Mouse (Mus musculus): ENCODE results near the gene Bcl9. TPM values are rescaled to one million over a fixed set of nuclear protein-coding genes. Genes with fewer than 3 reads are reported as not detected.

Gene Bcl9
- polyA plus RNA-seq (2014; fragmentation: Nextera tagmentation; extraction: Ambion mirVana), result 82.5 and 100 TPM in 2 replicates

DNA sequence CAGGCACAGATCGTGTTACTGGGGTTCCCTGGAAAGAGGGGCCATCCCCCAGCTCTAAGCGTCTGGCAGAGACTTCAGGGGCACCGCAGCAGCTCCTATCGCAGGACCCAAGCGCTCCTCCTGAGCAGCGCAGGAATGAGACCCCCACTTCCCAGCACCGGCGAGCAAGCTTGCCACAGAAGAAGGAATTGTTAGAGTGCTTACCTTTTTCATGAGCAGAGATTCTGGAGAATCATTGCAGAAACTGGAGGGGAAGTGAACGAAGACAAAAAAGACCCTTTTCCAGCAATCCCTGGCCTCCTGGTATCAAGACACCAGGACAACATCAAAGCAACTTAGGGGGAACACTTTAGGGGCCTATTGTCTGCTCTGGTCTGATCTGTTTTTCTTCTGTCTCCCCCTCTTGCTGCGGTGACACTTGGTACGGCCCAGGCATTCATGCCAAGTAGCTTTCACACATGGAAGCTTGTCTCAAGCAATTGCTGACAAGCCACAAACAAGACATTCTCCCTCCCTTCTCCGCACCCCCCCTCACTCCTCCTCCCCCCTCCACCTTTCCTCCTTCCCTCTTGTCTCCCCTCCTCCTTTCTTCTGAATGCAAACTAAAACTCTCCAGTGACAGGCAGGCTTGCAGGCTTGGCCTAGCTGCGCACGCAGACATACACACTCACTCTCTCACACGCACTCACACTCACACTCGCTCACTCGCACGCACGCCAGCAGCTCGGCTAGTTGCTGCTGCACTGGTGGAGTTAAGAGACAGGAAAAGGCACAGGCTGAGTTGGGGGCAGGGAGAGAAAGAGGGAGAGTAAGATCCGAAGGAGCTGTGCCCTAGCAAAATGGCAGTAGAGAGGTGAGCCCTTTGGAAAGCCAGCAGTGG, at the start of gene Bcl9:
Gene Bcl9, minus strand, starts transcription at position 365 of the 880 bp plus-strand sequence.
- Histone ChIP-seq H3K9ac (replicated peaks; ENCODE audit: low read length) (peak within 1 kb of the TSS; percentile 64), H3K4me3 (replicated peaks; ENCODE audit: low read depth, low read length) (peak within 1 kb of the TSS; percentile 69), H3K27ac (replicated peaks; ENCODE audit: low read depth, low read length) (peak within 1 kb of the TSS; percentile 92), H3K9me3 (ENCODE audit: control insufficient read depth, low read length) (no peaks in the 10 kb centered on the region), H3K36me3 (ENCODE audit: control insufficient read depth, insufficient read depth, low read length) (no peaks in the 10 kb centered on the region), H3K4me2 (ENCODE audit: low read length) (peak within 1 kb of the TSS; percentile 70), H3K4me1 (ENCODE audit: control insufficient read depth, insufficient read depth, low read length) (peaks cover 31% of the 10 kb centered on the region), H3K27me3 (ENCODE audit: control insufficient read depth, insufficient read depth, low read length) (no peaks in the 10 kb centered on the region)
- ATAC-seq (ENCODE audit: low FRiP score, low TSS enrichment) (peak; percentile 87), DNase-seq (peak; percentile 93)
- WGBS, result under 1% methylated on average over 21 of the region's 21 CpGs

DNA sequence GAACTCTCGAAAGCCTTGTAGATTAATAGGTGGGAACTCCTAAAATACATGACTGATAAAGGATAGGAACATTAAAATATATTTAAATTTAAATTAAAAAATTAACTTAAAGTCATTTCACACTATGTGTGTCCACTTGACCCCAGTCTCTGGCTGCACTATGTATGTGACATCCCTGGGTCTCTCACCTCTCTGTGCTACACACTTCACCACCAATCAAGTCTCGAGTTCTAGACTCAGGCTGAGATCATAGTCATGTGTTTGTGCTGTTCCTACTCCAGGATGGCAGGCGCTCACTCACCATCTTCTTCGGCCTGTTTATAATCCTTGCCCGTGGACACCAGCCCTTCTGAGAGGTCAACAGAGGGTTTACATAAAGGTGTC, 41.5 kb upstream of the Bcl9 start:
- no peak overlapping the region for H3K4me2 ChIP-seq (ENCODE audit: low read length)
- no peaks in the 10 kb centered on the region for H3K36me3 ChIP-seq (ENCODE audit: control insufficient read depth, insufficient read depth, low read length)
- WGBS, result 79% methylated on average over 5 of the region's 5 CpGs
- no peak overlapping the region for H3K27ac ChIP-seq (replicated peaks; ENCODE audit: low read depth, low read length)
- no peaks in the 10 kb centered on the region for H3K27me3 ChIP-seq (ENCODE audit: control insufficient read depth, insufficient read depth, low read length)
- H3K4me3 ChIP-seq (replicated peaks; ENCODE audit: low read depth, low read length), result no peak overlapping the region
- no peaks in the 10 kb centered on the region for H3K4me1 ChIP-seq (ENCODE audit: control insufficient read depth, insufficient read depth, low read length)
- no peaks in the 10 kb centered on the region for H3K9me3 ChIP-seq (ENCODE audit: control insufficient read depth, low read length)
- no peak for ATAC-seq (ENCODE audit: low FRiP score, low TSS enrichment)
- no peak overlapping the region for H3K9ac ChIP-seq (replicated peaks; ENCODE audit: low read length)
- no peak for DNase-seq

DNA sequence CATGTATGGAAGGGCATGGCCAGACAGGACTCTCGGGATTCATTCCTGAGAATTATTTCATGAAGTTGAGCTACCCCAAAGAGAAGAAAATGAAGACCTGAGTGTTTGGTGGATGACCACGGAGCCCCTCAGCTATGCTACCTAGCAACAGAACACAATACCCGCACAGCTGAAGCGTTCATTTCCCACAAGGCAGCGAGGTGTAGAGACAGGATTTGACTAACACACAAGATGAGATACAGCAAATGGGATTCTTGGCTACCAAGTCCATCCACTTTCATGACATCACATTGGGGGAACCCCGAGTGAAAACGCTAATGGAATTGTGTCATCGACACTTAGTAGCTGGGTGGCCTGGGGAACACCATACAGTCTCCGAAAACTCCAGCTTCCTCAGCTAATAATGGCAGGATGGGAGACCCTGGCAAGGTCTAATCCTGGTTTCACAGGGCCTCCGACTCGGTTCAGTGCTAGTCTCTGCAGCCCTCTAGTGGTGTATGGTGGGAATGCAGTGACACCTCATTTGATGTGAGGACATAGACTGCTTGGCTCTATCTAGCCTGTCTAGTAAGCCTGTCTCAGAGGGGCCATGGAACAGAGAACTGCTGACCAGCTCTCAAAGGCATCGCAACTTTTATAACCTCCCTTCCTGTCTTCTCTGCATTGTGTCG, 40.9 kb upstream of the Bcl9 start:
- 15% methylated on average over 13 of the region's 13 CpGs for WGBS
- peak; percentile 90 for ATAC-seq (ENCODE audit: low FRiP score, low TSS enrichment)

DNA sequence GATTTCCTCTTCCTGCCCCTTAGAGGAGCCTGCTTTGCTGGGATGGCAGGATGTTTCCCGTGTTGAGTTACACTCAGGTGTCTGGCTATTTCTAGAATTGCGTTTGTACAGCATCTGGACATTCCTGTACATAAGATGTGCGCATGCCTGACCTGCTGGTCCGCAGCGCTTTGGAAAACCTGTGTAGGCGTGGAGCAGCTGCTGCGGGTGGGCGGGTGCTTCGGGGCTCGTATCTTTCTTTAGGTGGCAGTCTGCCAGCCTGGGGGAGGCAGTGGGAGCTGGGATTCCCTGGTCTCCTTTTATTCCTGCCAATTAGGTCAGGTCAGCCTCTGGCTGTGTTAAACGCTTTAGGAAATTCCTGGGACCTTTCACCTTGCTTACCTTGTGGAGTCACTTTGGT, 39.6 kb upstream of the Bcl9 start:
- Histone ChIP-seq H3K36me3 (ENCODE audit: control insufficient read depth, insufficient read depth, low read length) (no peaks in the 10 kb centered on the region), H3K4me2 (ENCODE audit: low read length) (no peak overlapping the region), H3K4me3 (replicated peaks; ENCODE audit: low read depth, low read length) (no peak overlapping the region), H3K4me1 (ENCODE audit: control insufficient read depth, insufficient read depth, low read length) (no peaks in the 10 kb centered on the region), H3K9me3 (ENCODE audit: control insufficient read depth, low read length) (no peaks in the 10 kb centered on the region), H3K27me3 (ENCODE audit: control insufficient read depth, insufficient read depth, low read length) (no peaks in the 10 kb centered on the region), H3K27ac (replicated peaks; ENCODE audit: low read depth, low read length) (no peak overlapping the region), H3K9ac (replicated peaks; ENCODE audit: low read length) (no peak overlapping the region)
- no peak for ATAC-seq (ENCODE audit: low FRiP score, low TSS enrichment)
- WGBS, result 62% methylated on average over 11 of the region's 11 CpGs
- DNase-seq, result peak; percentile 42

More for the DNA sequence above, 40.9 kb upstream of the Bcl9 start:
- H3K36me3 ChIP-seq (ENCODE audit: control insufficient read depth, insufficient read depth, low read length), result no peaks in the 10 kb centered on the region
- H3K4me2 ChIP-seq (ENCODE audit: low read length), result peak overlapping the region; percentile 36
- H3K27me3 ChIP-seq (ENCODE audit: control insufficient read depth, insufficient read depth, low read length), result no peaks in the 10 kb centered on the region
- no peak overlapping the region for H3K9ac ChIP-seq (replicated peaks; ENCODE audit: low read length)
- no peak overlapping the region for H3K27ac ChIP-seq (replicated peaks; ENCODE audit: low read depth, low read length)
- no peak overlapping the region for H3K4me3 ChIP-seq (replicated peaks; ENCODE audit: low read depth, low read length)
- no peaks in the 10 kb centered on the region for H3K4me1 ChIP-seq (ENCODE audit: control insufficient read depth, insufficient read depth, low read length)
- H3K9me3 ChIP-seq (ENCODE audit: control insufficient read depth, low read length), result no peaks in the 10 kb centered on the region
- DNase-seq, result peak; percentile 97

DNA sequence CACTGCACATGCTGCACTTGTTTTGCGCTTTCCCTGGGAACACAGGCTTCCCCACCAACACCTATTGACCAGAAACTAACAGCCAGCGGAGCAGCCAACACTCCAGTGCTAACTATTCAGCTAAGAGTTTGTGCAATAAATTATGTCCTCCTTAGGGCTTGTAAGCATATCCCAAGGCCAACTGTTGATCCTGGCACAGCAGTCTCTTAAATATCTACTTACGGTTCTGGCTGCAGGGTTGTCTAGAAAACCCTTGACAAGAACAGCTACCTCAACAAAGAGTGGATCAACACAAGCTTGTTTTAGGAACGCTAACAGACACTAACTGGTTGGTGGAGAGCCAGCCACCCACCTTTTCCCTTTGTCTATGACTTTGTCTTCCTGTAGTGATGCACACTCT, 38.6 kb upstream of the Bcl9 start:
- no peak overlapping the region for H3K4me3 ChIP-seq (replicated peaks; ENCODE audit: low read depth, low read length)
- 84% methylated on average over 4 of the region's 4 CpGs for WGBS
- H3K4me2 ChIP-seq (ENCODE audit: low read length), result no peak overlapping the region
- H3K36me3 ChIP-seq (ENCODE audit: control insufficient read depth, insufficient read depth, low read length), result no peaks in the 10 kb centered on the region
- H3K4me1 ChIP-seq (ENCODE audit: control insufficient read depth, insufficient read depth, low read length), result no peaks in the 10 kb centered on the region
- ATAC-seq (ENCODE audit: low FRiP score, low TSS enrichment) (no peak), DNase-seq (no peak)
- no peaks in the 10 kb centered on the region for H3K27me3 ChIP-seq (ENCODE audit: control insufficient read depth, insufficient read depth, low read length)
- no peaks in the 10 kb centered on the region for H3K9me3 ChIP-seq (ENCODE audit: control insufficient read depth, low read length)
- no peak overlapping the region for H3K9ac ChIP-seq (replicated peaks; ENCODE audit: low read length)
- H3K27ac ChIP-seq (replicated peaks; ENCODE audit: low read depth, low read length), result no peak overlapping the region

DNA sequence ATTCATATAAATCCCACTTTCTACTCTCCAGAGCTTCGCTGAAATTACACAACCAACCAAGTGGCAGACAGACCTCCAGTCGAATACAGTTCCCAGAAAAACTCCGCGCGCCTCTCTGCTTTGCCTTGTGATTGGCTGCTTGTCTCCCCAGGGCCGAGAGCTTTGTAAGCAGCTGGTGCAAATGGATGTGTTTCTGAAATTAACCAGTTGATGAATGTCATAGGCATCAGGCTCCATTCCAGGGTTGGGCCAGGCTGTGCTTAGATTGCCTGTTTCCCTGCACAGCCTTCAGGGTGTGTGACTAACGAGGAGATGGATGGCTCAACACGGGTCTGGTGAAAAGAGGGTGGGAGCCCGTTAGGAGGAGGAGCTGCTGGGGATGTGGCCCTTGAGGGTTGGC, 36.9 kb upstream of the Bcl9 start:
- Histone ChIP-seq H3K4me2 (ENCODE audit: low read length) (no peak overlapping the region), H3K27me3 (ENCODE audit: control insufficient read depth, insufficient read depth, low read length) (no peaks in the 10 kb centered on the region), H3K4me1 (ENCODE audit: control insufficient read depth, insufficient read depth, low read length) (no peaks in the 10 kb centered on the region), H3K9ac (replicated peaks; ENCODE audit: low read length) (no peak overlapping the region), H3K4me3 (replicated peaks; ENCODE audit: low read depth, low read length) (no peak overlapping the region), H3K9me3 (ENCODE audit: control insufficient read depth, low read length) (no peaks in the 10 kb centered on the region), H3K36me3 (ENCODE audit: control insufficient read depth, insufficient read depth, low read length) (no peaks in the 10 kb centered on the region), H3K27ac (replicated peaks; ENCODE audit: low read depth, low read length) (no peak overlapping the region)
- ATAC-seq (ENCODE audit: low FRiP score, low TSS enrichment), result peak; percentile 46
- DNase-seq, result peak; percentile 59
- 48% methylated on average over 9 of the region's 9 CpGs for WGBS

DNA sequence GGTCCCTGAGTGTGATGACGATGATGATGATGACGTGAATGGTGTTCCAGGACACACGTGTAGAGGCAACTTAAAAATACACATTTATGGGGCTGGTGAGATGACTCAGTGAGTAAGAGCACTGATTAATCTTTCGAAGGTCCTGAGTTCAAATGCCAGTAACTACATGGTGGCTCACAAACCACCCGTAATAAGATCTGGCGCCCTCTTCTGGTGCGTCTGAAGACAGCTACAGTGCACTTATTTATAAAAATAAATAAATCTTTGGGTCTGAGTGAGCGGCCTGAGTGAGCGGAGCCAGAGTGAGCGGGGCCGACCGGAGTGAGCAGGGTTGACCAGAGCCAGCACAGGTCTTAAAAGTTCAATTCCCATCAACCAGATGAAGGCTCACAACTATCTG, 34.5 kb upstream of the Bcl9 start:
- Histone ChIP-seq H3K9me3 (ENCODE audit: control insufficient read depth, low read length) (no peaks in the 10 kb centered on the region), H3K27me3 (ENCODE audit: control insufficient read depth, insufficient read depth, low read length) (no peaks in the 10 kb centered on the region), H3K36me3 (ENCODE audit: control insufficient read depth, insufficient read depth, low read length) (no peaks in the 10 kb centered on the region), H3K4me1 (ENCODE audit: control insufficient read depth, insufficient read depth, low read length) (no peaks in the 10 kb centered on the region), H3K9ac (replicated peaks; ENCODE audit: low read length) (no peak overlapping the region), H3K27ac (replicated peaks; ENCODE audit: low read depth, low read length) (no peak overlapping the region), H3K4me2 (ENCODE audit: low read length) (no peak overlapping the region), H3K4me3 (replicated peaks; ENCODE audit: low read depth, low read length) (no peak overlapping the region)
- 88% methylated on average over 12 of the region's 12 CpGs for WGBS
- ATAC-seq (ENCODE audit: low FRiP score, low TSS enrichment) (no peak), DNase-seq (no peak)

DNA sequence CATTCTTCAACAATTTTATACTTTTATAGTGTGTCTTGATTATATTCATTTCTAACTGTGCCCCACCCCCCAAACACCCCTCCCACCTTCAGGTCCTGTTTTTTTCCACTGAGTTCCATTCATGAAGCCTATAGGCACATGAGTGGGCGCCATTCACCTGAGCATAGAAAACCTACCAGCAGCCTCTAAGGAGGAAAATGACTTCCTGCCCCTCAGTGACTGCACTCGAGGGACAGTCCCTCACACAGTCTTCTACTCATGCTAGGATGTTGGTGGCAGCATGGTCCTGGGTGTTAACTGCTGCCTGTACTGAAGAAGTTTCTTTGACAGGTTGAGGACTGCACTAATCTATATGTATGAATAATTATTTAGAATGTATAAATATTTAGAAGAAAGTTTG, 30.1 kb upstream of the Bcl9 start:
- ATAC-seq (ENCODE audit: low FRiP score, low TSS enrichment), result no peak

More for the DNA sequence above, 30.1 kb upstream of the Bcl9 start:
- 93% methylated on average over 2 of the region's 2 CpGs for WGBS
- Histone ChIP-seq H3K4me1 (ENCODE audit: control insufficient read depth, insufficient read depth, low read length) (peaks cover 15% of the 10 kb centered on the region; the same call in 1 of the 2 replicates), H3K4me2 (ENCODE audit: low read length) (no peak overlapping the region), H3K4me3 (replicated peaks; ENCODE audit: low read depth, low read length) (no peak overlapping the region), H3K36me3 (ENCODE audit: control insufficient read depth, insufficient read depth, low read length) (no peaks in the 10 kb centered on the region), H3K9ac (replicated peaks; ENCODE audit: low read length) (no peak overlapping the region), H3K27me3 (ENCODE audit: control insufficient read depth, insufficient read depth, low read length) (no peaks in the 10 kb centered on the region), H3K9me3 (ENCODE audit: control insufficient read depth, low read length) (no peaks in the 10 kb centered on the region), H3K27ac (replicated peaks; ENCODE audit: low read depth, low read length) (no peak overlapping the region)
- DNase-seq, result no peak
